Mouse (Mus musculus): ENCODE data around the gene Bod1. TPM values are rescaled to one million over a fixed set of nuclear protein-coding genes. Genes with fewer than 3 reads are reported as not detected.
A peak's percentile ranks its signal among the peaks of the same experiment; 100 is the strongest.

Gene Bod1
- 10 to 100 TPM in 8 of 26 experiments, 1 to 10 TPM in 18; 1.7 to 17.7 (median 8.8) TPM for total RNA-seq (2018; cell fraction: chromatin; rRNA removed)
- total RNA-seq (2018; cell fraction: cytosol; rRNA removed) = 10 to 100 TPM in 17 of 26 experiments, 1 to 10 TPM in 9; 6.7 to 16.2 (median 10.9) TPM
- 10 to 100 TPM in 10 of 26 experiments, 1 to 10 TPM in 16; 2.5 to 15.3 (median 9.8) TPM for total RNA-seq (2018; cell fraction: nucleus; rRNA removed)
- polyA plus RNA-seq (2018) = 11.2 to 13.7 TPM (median 13.6 TPM) in 3 replicates

GRCm38 (mm10) chr11:31671354-31672169, at the start of gene Bod1:
Bod1 (minus strand) TSS chr11:31671885.
- Histone ChIP-seq H3K36me3 (ENCODE audit: inconsistent target) (peaks cover 17% of the 10 kb centered on the region; the same call in 1 of the 2 replicates), H3K79me2 (ENCODE audit: inconsistent target) (peaks cover 19% of the 10 kb centered on the region; the same call in 1 of the 2 replicates), H3K4me3 (ENCODE audit: inconsistent target) (peak within 1 kb of the TSS; percentile 81), H3K27ac (peak within 1 kb of the TSS; percentile 33)
- under 1% methylated on average over 74 of the region's 76 CpGs for WGBS (ENCODE audit: missing documents)

- WGBS (ENCODE audit: missing documents) = 96% methylated on average over 4 of the region's 4 CpGs
- Histone ChIP-seq H3K36me3 (ENCODE audit: inconsistent target) (no peaks in the 10 kb centered on the region), H3K27ac (no peak overlapping the region)
Measured at GRCm38 (mm10) chr11:31719090-31719489, 47.4 kb upstream of the Bod1 start.

GRCm38 (mm10) chr11:31717926-31718735, 46.4 kb upstream of the Bod1 start:
- 51% methylated on average over 4 of the region's 4 CpGs for WGBS (ENCODE audit: missing documents)
- Histone ChIP-seq H3K36me3 (ENCODE audit: inconsistent target) (no peaks in the 10 kb centered on the region), H3K27ac (no peak overlapping the region), H3K4me3 (ENCODE audit: inconsistent target) (no peak overlapping the region), H3K79me2 (ENCODE audit: inconsistent target) (no peaks in the 10 kb centered on the region)

More at GRCm38 (mm10) chr11:31719090-31719489, 47.4 kb upstream of the Bod1 start:
- no peaks in the 10 kb centered on the region for H3K79me2 ChIP-seq (ENCODE audit: inconsistent target)
- no peak overlapping the region for H3K4me3 ChIP-seq (ENCODE audit: inconsistent target)

DNA sequence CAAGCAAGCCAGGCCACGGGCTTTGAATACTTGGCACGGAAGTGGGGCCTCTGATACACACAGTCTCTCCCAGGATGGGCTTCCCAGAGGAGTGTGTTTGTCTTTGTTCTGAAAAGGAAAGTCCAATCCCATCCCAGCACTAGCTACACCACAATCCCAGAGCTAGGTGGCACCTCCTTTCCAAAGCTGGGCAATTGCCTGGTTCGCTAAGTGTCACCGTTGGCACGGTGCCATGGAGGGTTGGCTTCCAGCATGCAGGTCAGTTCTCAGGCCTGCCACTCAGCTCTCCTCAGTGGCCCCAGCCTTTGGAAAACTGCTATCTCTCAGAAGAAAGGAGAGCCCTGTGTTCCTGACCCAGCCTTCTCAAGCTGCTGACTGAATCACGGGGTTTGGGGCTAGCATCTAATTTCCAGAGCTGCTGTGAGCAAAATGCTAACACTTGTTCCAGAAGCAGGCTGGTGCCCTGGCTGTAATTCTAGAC, 42.0 kb upstream of the Bod1 start:
- Histone ChIP-seq H3K4me3 (ENCODE audit: inconsistent target) (no peak overlapping the region), H3K79me2 (ENCODE audit: inconsistent target) (no peaks in the 10 kb centered on the region), H3K27ac (peak overlapping the region; percentile 79), H3K36me3 (ENCODE audit: inconsistent target) (no peaks in the 10 kb centered on the region)
- WGBS (ENCODE audit: missing documents) = 73% methylated on average over 6 of the region's 6 CpGs

DNA sequence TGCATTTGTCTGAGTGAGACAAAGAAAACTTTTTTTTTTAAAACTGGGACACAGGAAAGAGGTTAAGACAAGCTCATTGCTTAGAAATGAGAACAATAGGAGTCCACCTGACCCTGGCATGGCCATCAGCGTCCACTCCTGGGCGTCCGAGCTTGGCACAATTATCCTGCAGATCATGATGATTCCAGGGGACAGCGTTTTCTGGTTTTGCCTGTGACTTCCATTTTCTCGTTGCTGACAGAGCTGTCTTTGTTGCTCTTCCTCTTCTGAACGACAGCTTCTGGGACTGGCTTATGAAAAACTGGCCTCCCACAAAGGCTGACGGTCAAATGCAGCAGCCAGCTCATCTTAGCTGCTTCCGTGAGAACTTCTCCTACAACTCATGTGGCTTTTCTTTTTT, 41.4 kb upstream of the Bod1 start:
- WGBS (ENCODE audit: missing documents) = 38% methylated on average over 8 of the region's 8 CpGs
- Histone ChIP-seq H3K4me3 (ENCODE audit: inconsistent target) (no peak overlapping the region), H3K79me2 (ENCODE audit: inconsistent target) (no peaks in the 10 kb centered on the region), H3K36me3 (ENCODE audit: inconsistent target) (no peaks in the 10 kb centered on the region), H3K27ac (peak overlapping the region; percentile 79)

DNA sequence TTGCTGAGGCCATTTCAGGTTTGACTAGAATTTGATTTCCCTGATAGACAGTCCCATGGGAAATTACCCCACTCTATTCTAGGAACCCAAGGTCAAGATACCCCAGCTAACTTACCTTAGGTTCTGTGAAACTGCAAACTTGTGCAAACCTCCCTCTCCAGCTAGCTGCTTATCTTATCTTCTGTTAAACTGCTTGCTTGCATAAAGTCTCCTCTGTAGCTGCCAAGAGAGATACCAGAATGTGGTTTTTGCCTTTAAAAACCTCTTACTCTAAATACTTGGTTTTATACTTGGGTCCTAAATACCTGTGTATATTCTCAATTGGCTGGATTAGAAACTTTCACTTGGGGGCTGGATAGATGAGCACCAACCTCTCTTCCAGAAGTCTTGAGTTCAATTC, 36.1 kb upstream of the Bod1 start:
- H3K79me2 ChIP-seq (ENCODE audit: inconsistent target) = no peaks in the 10 kb centered on the region
- no peak overlapping the region for H3K27ac ChIP-seq
- H3K36me3 ChIP-seq (ENCODE audit: inconsistent target) = no peaks in the 10 kb centered on the region
- no peak overlapping the region for H3K4me3 ChIP-seq (ENCODE audit: inconsistent target)

DNA sequence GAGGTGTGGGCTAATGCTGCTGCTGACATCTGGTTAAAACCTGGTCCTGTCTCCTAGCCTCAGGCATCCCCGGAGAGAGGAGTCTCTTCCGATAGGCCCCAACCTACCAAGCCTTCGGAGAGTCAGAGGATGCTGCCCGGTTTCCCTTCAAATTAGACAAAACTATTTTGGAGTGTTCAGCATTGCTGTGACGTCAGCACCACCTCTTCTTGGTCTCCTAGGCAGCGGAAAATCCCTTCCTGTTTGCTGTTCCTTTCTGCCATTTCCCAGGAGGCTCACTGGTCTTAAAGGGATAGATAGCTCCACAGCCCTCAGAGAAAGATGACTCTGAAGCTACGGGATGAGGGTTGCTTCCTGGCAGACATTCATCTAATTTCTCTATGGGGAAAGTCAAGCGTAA, 31.5 kb upstream of the Bod1 start:
- 98% methylated on average over 8 of the region's 8 CpGs for WGBS (ENCODE audit: missing documents)
- H3K27ac ChIP-seq = no peak overlapping the region
- H3K79me2 ChIP-seq (ENCODE audit: inconsistent target) = no peaks in the 10 kb centered on the region
- H3K36me3 ChIP-seq (ENCODE audit: inconsistent target) = no peaks in the 10 kb centered on the region
- no peak overlapping the region for H3K4me3 ChIP-seq (ENCODE audit: inconsistent target)

- H3K27ac ChIP-seq = no peak overlapping the region
- WGBS (ENCODE audit: missing documents) = 91% methylated on average over 3 of the region's 3 CpGs
- no peaks in the 10 kb centered on the region for H3K79me2 ChIP-seq (ENCODE audit: inconsistent target)
- no peaks in the 10 kb centered on the region for H3K36me3 ChIP-seq (ENCODE audit: inconsistent target)
- no peak overlapping the region for H3K4me3 ChIP-seq (ENCODE audit: inconsistent target)
Measured at GRCm38 (mm10) chr11:31701901-31702300, 30.2 kb upstream of the Bod1 start.

- Histone ChIP-seq H3K79me2 (ENCODE audit: inconsistent target) (no peaks in the 10 kb centered on the region), H3K36me3 (ENCODE audit: inconsistent target) (no peaks in the 10 kb centered on the region), H3K4me3 (ENCODE audit: inconsistent target) (no peak overlapping the region), H3K27ac (no peak overlapping the region)
- WGBS (ENCODE audit: missing documents) = 80% methylated on average over 3 of the region's 3 CpGs
Measured at GRCm38 (mm10) chr11:31699502-31699901, 27.8 kb upstream of the Bod1 start.

DNA sequence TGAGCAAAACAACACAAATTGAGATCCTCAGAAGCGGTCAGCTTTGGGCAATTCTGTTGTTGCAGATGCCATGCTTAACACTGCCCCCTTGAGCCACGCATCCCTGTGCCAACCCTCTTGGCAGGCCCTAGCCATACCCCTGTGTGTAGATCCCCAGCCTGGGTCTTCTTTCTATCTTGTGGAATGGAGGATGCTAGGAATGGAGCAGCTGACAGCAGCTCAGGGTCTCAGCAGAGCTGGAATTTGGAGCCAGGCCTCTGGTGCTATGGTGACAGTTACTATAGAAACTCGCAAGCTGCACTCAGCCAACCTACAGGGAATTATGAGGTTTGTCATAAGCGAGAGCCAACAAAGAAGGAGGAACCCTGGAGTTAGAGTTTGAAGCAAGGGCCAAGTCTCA, 23.1 kb upstream of the Bod1 start:
- no peaks in the 10 kb centered on the region for H3K79me2 ChIP-seq (ENCODE audit: inconsistent target)
- no peak overlapping the region for H3K4me3 ChIP-seq (ENCODE audit: inconsistent target)
- 89% methylated on average over 4 of the region's 4 CpGs for WGBS (ENCODE audit: missing documents)
- no peak overlapping the region for H3K27ac ChIP-seq
- no peaks in the 10 kb centered on the region for H3K36me3 ChIP-seq (ENCODE audit: inconsistent target)

GRCm38 (mm10) chr11:31694109-31694508, 22.4 kb upstream of the Bod1 start:
- Histone ChIP-seq H3K79me2 (ENCODE audit: inconsistent target) (no peaks in the 10 kb centered on the region), H3K27ac (no peak overlapping the region), H3K36me3 (ENCODE audit: inconsistent target) (no peaks in the 10 kb centered on the region), H3K4me3 (ENCODE audit: inconsistent target) (no peak overlapping the region)
- whole genome bisulfite sequencing (ENCODE audit: missing documents) = 100% methylated on average over 1 of the region's 1 CpGs

- Histone ChIP-seq H3K4me3 (ENCODE audit: inconsistent target) (no peak overlapping the region), H3K27ac (no peak overlapping the region), H3K79me2 (ENCODE audit: inconsistent target) (no peaks in the 10 kb centered on the region), H3K36me3 (ENCODE audit: inconsistent target) (no peaks in the 10 kb centered on the region)
- 100% methylated on average over 2 of the region's 2 CpGs for WGBS (ENCODE audit: missing documents)
Measured at GRCm38 (mm10) chr11:31693322-31693721, 21.6 kb upstream of the Bod1 start.

GRCm38 (mm10) chr11:31688956-31689355, 17.3 kb upstream of the Bod1 start:
- no peak overlapping the region for H3K4me3 ChIP-seq (ENCODE audit: inconsistent target)
- WGBS (ENCODE audit: missing documents) = 94% methylated on average over 4 of the region's 4 CpGs
- H3K27ac ChIP-seq = no peak overlapping the region
- no peaks in the 10 kb centered on the region for H3K36me3 ChIP-seq (ENCODE audit: inconsistent target)
- H3K79me2 ChIP-seq (ENCODE audit: inconsistent target) = no peaks in the 10 kb centered on the region

DNA sequence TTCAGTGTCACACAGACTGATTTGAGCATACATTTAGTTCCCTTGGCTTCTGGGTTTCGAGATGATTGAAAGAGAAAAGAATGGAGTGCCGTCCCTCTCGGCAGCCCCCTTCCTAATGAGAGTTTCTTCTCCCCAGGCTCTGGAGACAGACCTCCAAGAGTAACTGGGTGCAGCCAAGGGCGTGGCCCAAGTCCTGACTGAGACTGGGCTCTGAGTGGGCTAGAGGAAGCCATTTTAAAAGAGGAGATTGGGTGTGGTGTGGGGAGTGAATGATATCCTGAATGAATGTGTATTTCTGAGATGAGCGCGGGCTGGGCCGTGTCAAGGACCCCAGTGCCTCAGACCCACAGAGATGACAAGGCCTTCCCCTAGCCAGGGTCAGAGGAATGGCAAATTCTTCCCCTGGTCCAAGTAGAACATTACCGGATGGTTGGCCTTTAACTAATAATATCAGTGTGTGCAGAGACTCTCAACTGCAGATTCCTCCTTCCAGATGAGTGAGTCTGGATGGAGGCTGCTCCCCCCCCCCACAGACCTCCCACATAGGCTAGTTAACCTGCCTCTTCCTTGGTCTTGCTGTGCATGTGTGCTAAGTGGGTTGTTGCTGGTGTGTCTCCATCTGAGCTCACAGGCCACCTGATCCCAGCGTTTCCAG, 13.4 kb upstream of the Bod1 start:
- Histone ChIP-seq H3K36me3 (ENCODE audit: inconsistent target) (no peaks in the 10 kb centered on the region), H3K27ac (no peak overlapping the region), H3K79me2 (ENCODE audit: inconsistent target) (no peaks in the 10 kb centered on the region), H3K4me3 (ENCODE audit: inconsistent target) (no peak overlapping the region)
- 91% methylated on average over 9 of the region's 9 CpGs for WGBS (ENCODE audit: missing documents)
